Mouse (Mus musculus) heart, postnatal 0 days (tissue): ENCODE measurements around the gene Hunk. TPM values are rescaled to one million over a fixed set of nuclear protein-coding genes. Genes with fewer than 3 reads are reported as not detected.

Experiments used
- ATAC-seq: fragments of 200-750 bp; cut with Nextera tagmentation; 2 replicates; pipeline ENCODE4 v1.8.0; 2017; ENCODE audit warnings: low read depth, moderate number of reproducible peaks, moderate library complexity; ENCODE audit not compliant: insufficient read depth
- DNase-seq: peaks from one replicate; pipeline ENCODE4 v3.0.0-alpha.2; 2016; ENCODE audit warnings: low spot score
- H3K27ac ChIP-seq: fragments of 300-500 bp; sonication (generic); 2 replicates; pipeline ENCODE4 v1.5.1; 2014; ENCODE audit warnings: low read depth, mild to moderate bottlenecking
- H3K27me3 ChIP-seq: fragments of 300-500 bp; sonication (generic); 2 replicates; pipeline ENCODE4 v1.6.1; 2014; ENCODE audit warnings: low read length, mixed read lengths; ENCODE audit not compliant: control insufficient read depth, insufficient read depth
- H3K36me3 ChIP-seq: fragments of 300-500 bp; sonication (generic); replicated peaks from 2 replicates; pipeline ENCODE4 v1.6.1; 2014; ENCODE audit warnings: low read length, mixed read lengths; ENCODE audit not compliant: control insufficient read depth, insufficient read depth
- H3K4me1 ChIP-seq: fragments of 300-500 bp; sonication (generic); 2 replicates; pipeline ENCODE4 v1.6.1; 2014; ENCODE audit warnings: antibody characterized with exemption; ENCODE audit not compliant: control insufficient read depth, insufficient read depth
- H3K4me2 ChIP-seq: fragments of 300-500 bp; sonication (generic); 2 replicates; pipeline ENCODE4 v1.6.1; 2014; ENCODE audit warnings: low read depth, mild to moderate bottlenecking, low read length, moderate library complexity
- H3K4me3 ChIP-seq: fragments of 300-500 bp; sonication (generic); 2 replicates; pipeline ENCODE4 v1.5.1; 2014; ENCODE audit warnings: low read depth, low read length
- H3K9ac ChIP-seq: fragments of 300-500 bp; sonication (generic); replicated peaks from 2 replicates; pipeline ENCODE4 v1.6.1; 2014; ENCODE audit warnings: low read depth, low read length, mixed read lengths
- H3K9me3 ChIP-seq: fragments of 300-500 bp; sonication (generic); replicated peaks from 2 replicates; pipeline ENCODE4 v1.6.1; 2016; ENCODE audit warnings: low read length; ENCODE audit not compliant: control insufficient read depth
- CTCF ChIP-seq: IDR thresholded peaks from 2 replicates; pipeline ENCODE4 v1.5.1; 2016; ENCODE audit warnings: antibody characterized with exemption, control low read depth, low read depth
- EP300 ChIP-seq: IDR thresholded peaks from 2 replicates; pipeline ENCODE4 v1.6.1; 2016; ENCODE audit warnings: antibody characterized with exemption, low read depth
- WGBS: fragments of 180-500 bp; shearing (Covaris S2); extraction: QIAGEN DNeasy Blood & Tissue Kit; methylation state at CpG from one replicate; pipeline ENCODE4 v1.1.7; 2014; 5-methylcytosine and 5-hydroxymethylcytosine counted together
- polyA plus RNA-seq: library from polyadenylated mRNA; unstranded; fragments of >200 nt; fragmentation: Nextera tagmentation; extraction: Ambion mirVana; gene quantifications from 2 replicates; pipeline ENCODE4 v1.2.1, GENCODE M21; 2015
- total RNA-seq: library from RNA; depleted of rRNA; stranded (reverse); fragments of >200 nt; gene quantifications from 2 replicates; pipeline ENCODE4 v1.2.3, GENCODE M21; 2014; ENCODE audit warnings: low replicate concordance

The Hunk gene
- total and polyA plus RNA-seq, 2 experiments from 2014 or later: 1.6 to 3.3 TPM

GRCm38 (mm10) chr16:90352691-90353090 lies 33.1 kb upstream of the Hunk start:
- H3K27me3 ChIP-seq: no peaks in the 10 kb centered on the region
- H3K9me3 ChIP-seq: no peaks in the 10 kb centered on the region
- 64% methylated on average over 6 of the region's 6 CpGs for WGBS
- H3K4me1 ChIP-seq: no peaks in the 10 kb centered on the region
- H3K36me3 ChIP-seq: no peaks in the 10 kb centered on the region
- no peak overlapping the region for H3K27ac ChIP-seq
- no peak overlapping the region for H3K4me3 ChIP-seq
- H3K9ac ChIP-seq: no peak overlapping the region
- H3K4me2 ChIP-seq: no peak overlapping the region
- DNase-seq (no peak), ATAC-seq (no peak)
- TF ChIP-seq EP300 (no peak), CTCF (no peak)

DNA sequence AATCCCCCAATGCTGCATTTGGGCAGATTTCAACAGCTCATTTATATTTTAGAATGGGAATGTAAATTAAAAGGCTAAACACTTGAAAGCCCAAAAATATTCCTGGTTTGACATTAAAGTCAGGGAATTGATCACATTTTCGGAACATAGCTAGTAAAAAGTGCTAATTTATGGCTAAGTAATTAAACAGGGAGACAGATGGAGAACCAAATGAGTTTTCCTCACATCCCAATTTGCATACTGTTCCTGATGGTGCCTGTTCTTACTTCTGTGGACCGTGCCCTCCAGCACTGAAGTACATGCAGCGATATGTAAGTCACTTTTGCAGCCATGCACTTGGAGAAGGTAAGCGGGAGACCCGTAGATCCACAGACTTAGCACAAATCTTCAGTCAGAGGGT lies 32.7 kb upstream of the Hunk start:
- no peaks in the 10 kb centered on the region for H3K27me3 ChIP-seq
- H3K9me3 ChIP-seq: no peaks in the 10 kb centered on the region
- no peak for TF ChIP-seq CTCF
- no peak for TF ChIP-seq EP300
- H3K4me2 ChIP-seq: no peak overlapping the region
- H3K27ac ChIP-seq: no peak overlapping the region
- no peak overlapping the region for H3K4me3 ChIP-seq
- no peak for DNase-seq
- no peaks in the 10 kb centered on the region for H3K36me3 ChIP-seq
- WGBS: 90% methylated on average over 5 of the region's 5 CpGs
- no peaks in the 10 kb centered on the region for H3K4me1 ChIP-seq
- H3K9ac ChIP-seq: no peak overlapping the region
- no peak for ATAC-seq

DNA sequence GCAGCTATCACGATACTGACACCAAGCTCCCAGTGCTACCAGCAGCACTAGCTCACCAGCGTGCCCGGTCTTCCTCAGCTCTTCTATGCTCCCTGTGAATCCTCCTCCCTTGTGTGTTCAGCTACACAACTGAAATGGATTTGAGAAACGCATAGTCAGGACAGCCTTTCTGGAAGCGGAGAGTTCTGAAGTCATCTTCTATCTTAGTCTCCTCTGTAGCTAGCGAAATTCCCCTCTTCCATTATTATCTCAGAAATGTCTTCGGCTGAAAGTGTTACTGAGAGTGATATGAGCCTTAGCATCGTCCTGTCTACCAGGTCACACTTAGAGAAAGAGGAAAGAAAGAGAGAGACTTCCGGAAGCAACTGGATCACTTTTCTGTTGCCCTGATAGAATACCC lies 26.5 kb upstream of the Hunk start:
- TF ChIP-seq EP300: no peak
- TF ChIP-seq CTCF: no peak
- H3K4me3 ChIP-seq: peak overlapping the region; percentile 15; the same call in 1 of the 2 replicates

GRCm38 (mm10) chr16:90359750-90360149 lies 26.1 kb upstream of the Hunk start:
- H3K27ac ChIP-seq: peak overlapping the region; percentile 20; the same call in 1 of the 2 replicates
- TF ChIP-seq EP300: no peak
- no peak for TF ChIP-seq CTCF
- H3K27me3 ChIP-seq: no peaks in the 10 kb centered on the region
- no peaks in the 10 kb centered on the region for H3K36me3 ChIP-seq
- ATAC-seq: 0 out of 2 replicates have a peak, but pooled peaks have one; percentile 12
- H3K9me3 ChIP-seq: no peaks in the 10 kb centered on the region
- peak overlapping the region; percentile 49 for H3K4me2 ChIP-seq
- H3K4me3 ChIP-seq: peak overlapping the region; percentile 15; the same call in 1 of the 2 replicates
- H3K4me1 ChIP-seq: peaks cover 18% of the 10 kb centered on the region
- DNase-seq: no peak
- H3K9ac ChIP-seq: peak overlapping the region; percentile 26; the same call in 1 of the 2 replicates
- WGBS: 16% methylated on average over 4 of the region's 4 CpGs

More for the DNA sequence above, 26.5 kb upstream of the Hunk start:
- 18% methylated on average over 9 of the region's 9 CpGs for WGBS
- Histone ChIP-seq H3K9ac (peak overlapping the region; percentile 26; the same call in 1 of the 2 replicates), H3K27me3 (no peaks in the 10 kb centered on the region), H3K9me3 (no peaks in the 10 kb centered on the region), H3K4me2 (peak overlapping the region; percentile 49), H3K4me1 (peaks cover 18% of the 10 kb centered on the region), H3K27ac (peak overlapping the region; percentile 75), H3K36me3 (no peaks in the 10 kb centered on the region)
- DNase-seq (peak; percentile 78), ATAC-seq (peak; percentile 76)

GRCm38 (mm10) chr16:90360327-90360726 lies 25.5 kb upstream of the Hunk start:
- peaks cover 18% of the 10 kb centered on the region for H3K4me1 ChIP-seq

DNA sequence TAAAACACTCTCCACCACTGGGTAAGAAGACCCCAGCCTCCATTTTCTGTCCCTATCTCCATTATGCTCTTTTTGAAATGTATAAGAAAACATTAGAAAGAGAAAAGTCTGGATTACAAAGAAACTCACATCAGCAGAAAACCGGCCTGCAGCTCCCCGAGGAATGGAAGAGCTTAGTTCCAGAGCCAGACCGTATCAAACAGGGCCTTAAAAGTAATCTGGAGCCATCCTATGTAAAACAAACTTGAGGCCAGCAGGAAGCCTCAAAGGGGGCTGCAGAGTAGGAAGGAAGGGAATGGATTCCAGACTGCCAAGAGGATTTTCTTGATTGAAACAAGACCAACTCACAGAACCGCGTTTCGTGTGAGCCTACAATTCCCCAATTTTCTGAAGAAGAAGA lies 22.9 kb upstream of the Hunk start:
- Histone ChIP-seq H3K27me3 (no peaks in the 10 kb centered on the region), H3K9ac (no peak overlapping the region), H3K27ac (no peak overlapping the region), H3K4me3 (no peak overlapping the region), H3K9me3 (no peaks in the 10 kb centered on the region), H3K36me3 (no peaks in the 10 kb centered on the region), H3K4me2 (no peak overlapping the region), H3K4me1 (peaks cover 18% of the 10 kb centered on the region)
- WGBS: 60% methylated on average over 6 of the region's 6 CpGs
- ATAC-seq: no peak
- DNase-seq: peak; percentile 4
- TF ChIP-seq CTCF (no peak), EP300 (no peak)

More at GRCm38 (mm10) chr16:90360327-90360726, 25.5 kb upstream of the Hunk start:
- 40% methylated on average over 7 of the region's 7 CpGs for WGBS
- Histone ChIP-seq H3K36me3 (no peaks in the 10 kb centered on the region), H3K9me3 (no peaks in the 10 kb centered on the region), H3K9ac (no peak overlapping the region), H3K27me3 (no peaks in the 10 kb centered on the region), H3K27ac (no peak overlapping the region), H3K4me3 (no peak overlapping the region), H3K4me2 (0 out of 2 replicates have a peak overlapping the region, but pooled peaks have one; percentile 49)
- ATAC-seq: no peak
- DNase-seq: peak; percentile 6
- TF ChIP-seq EP300 (no peak), CTCF (no peak)
